Mouse (Mus musculus) erythroblast, embryonic 14.5 days (primary cell): ENCODE results near the gene Gm37240.

Source experiments
- GATA1 ChIP-seq: IDR thresholded peaks from 2 replicates; pipeline ENCODE4 v1.6.1; 2012; ENCODE audit warnings: low read length, inconsistent platforms, mixed read lengths
- TAL1 ChIP-seq: IDR thresholded peaks from 3 replicates; pipeline ENCODE4 v1.6.1; 2012; ENCODE audit warnings: low read length, inconsistent platforms, mixed read lengths

GRCm38 (mm10) chr3:85117014-85117413, 770.3 kb downstream of the Gm37240 start:
- TF ChIP-seq TAL1: no peak
- no peak for TF ChIP-seq GATA1
